Mouse (Mus musculus) liver, embryonic 15.5 days (tissue): Measurements from ENCODE around the gene Fgb. TPM values are rescaled to one million over a fixed set of nuclear protein-coding genes. Genes with fewer than 3 reads are reported as not detected.
A peak's percentile ranks its signal among the peaks of the same experiment; 100 is the strongest.

ENCODE experiments used
- ATAC-seq: fragments of 200-750 bp; cut with Nextera tagmentation; 2 replicates; pipeline ENCODE4 v1.8.0; 2017; ENCODE audit warnings: moderate number of reproducible peaks, mild to moderate bottlenecking, moderate library complexity; ENCODE audit not compliant: insufficient read depth
- H3K27ac ChIP-seq: fragments of 300-500 bp; sonication (generic); replicated peaks from 2 replicates; pipeline ENCODE4 v1.5.1; 2015; ENCODE audit warnings: mild to moderate bottlenecking, inconsistent platforms
- H3K27me3 ChIP-seq: fragments of 300-500 bp; sonication (generic); 2 replicates; pipeline ENCODE4 v1.6.1; 2015; ENCODE audit warnings: mild to moderate bottlenecking, inconsistent platforms
- H3K36me3 ChIP-seq: fragments of 300-500 bp; sonication (generic); replicated peaks from 2 replicates; pipeline ENCODE4 v1.6.1; 2015; ENCODE audit warnings: moderate library complexity, mild to moderate bottlenecking, inconsistent platforms
- H3K4me1 ChIP-seq: fragments of 300-500 bp; sonication (generic); replicated peaks from 2 replicates; pipeline ENCODE4 v1.6.1; 2015; ENCODE audit warnings: inconsistent platforms
- H3K4me2 ChIP-seq: fragments of 300-500 bp; sonication (generic); 2 replicates; pipeline ENCODE4 v1.6.1; 2015; ENCODE audit warnings: moderate library complexity, mild to moderate bottlenecking, inconsistent platforms
- H3K4me3 ChIP-seq: fragments of 300-500 bp; sonication (generic); replicated peaks from 2 replicates; pipeline ENCODE4 v1.5.1; 2015; ENCODE audit warnings: mild to moderate bottlenecking, inconsistent platforms
- H3K9ac ChIP-seq: fragments of 300-500 bp; sonication (generic); 2 replicates; pipeline ENCODE4 v1.6.1; 2015; ENCODE audit warnings: moderate library complexity, mild to moderate bottlenecking, inconsistent platforms
- H3K9me3 ChIP-seq: fragments of 300-500 bp; sonication (generic); replicated peaks from 2 replicates; pipeline ENCODE4 v1.6.1; 2016; ENCODE audit warnings: inconsistent platforms
- WGBS: fragments of 180-500 bp; shearing (Covaris S2); methylation state at CpG from one replicate; pipeline ENCODE4 v1.1.7; 2015; ENCODE audit warnings: mixed read lengths; ENCODE audit not compliant: insufficient replicate concordance; 5-methylcytosine and 5-hydroxymethylcytosine counted together
- polyA plus RNA-seq: library from polyadenylated mRNA; unstranded; fragments of >200 nt; fragmentation: Nextera tagmentation; extraction: Ambion mirVana; gene quantifications from 2 replicates; pipeline ENCODE4 v1.2.1, GENCODE M21; 2015

Fgb gene
- 533 and 675 TPM in 2 replicates for polyA plus RNA-seq

GRCm38 (mm10) chr3:83049680-83050079 lies at the start of gene Fgb:
Fgb (minus strand) TSS chr3:83049863.
- Histone ChIP-seq H3K9ac (no peak within 1 kb of the TSS), H3K27me3 (no peaks in the 10 kb centered on the region), H3K27ac (peak within 1 kb of the TSS; percentile 51; the same call in 1 of the 2 replicates), H3K4me1 (peaks cover 21% of the 10 kb centered on the region), H3K36me3 (no peaks in the 10 kb centered on the region), H3K4me2 (no peak within 1 kb of the TSS), H3K4me3 (peak within 1 kb of the TSS; percentile 42), H3K9me3 (no peaks in the 10 kb centered on the region)
- peak; percentile 40; the same call in 1 of the 2 replicates for ATAC-seq
- WGBS: 55% methylated on average over 8 of the region's 8 CpGs

GRCm38 (mm10) chr3:83099139-83099538 lies 49.5 kb upstream of the Fgb start:
- no peak overlapping the region for H3K4me3 ChIP-seq
- H3K4me2 ChIP-seq: no peak overlapping the region; the same call in 1 of the 2 replicates
- no peak for ATAC-seq
- H3K27ac ChIP-seq: no peak overlapping the region
- H3K9me3 ChIP-seq: no peaks in the 10 kb centered on the region
- 76% methylated on average over 1 of the region's 1 CpGs for WGBS
- no peaks in the 10 kb centered on the region for H3K4me1 ChIP-seq
- no peak overlapping the region for H3K9ac ChIP-seq
- no peaks in the 10 kb centered on the region for H3K27me3 ChIP-seq
- H3K36me3 ChIP-seq: no peaks in the 10 kb centered on the region

- peak overlapping the region; percentile 25 for H3K4me2 ChIP-seq
- WGBS: 31% methylated on average over 14 of the region's 14 CpGs
- no peaks in the 10 kb centered on the region for H3K27me3 ChIP-seq
- H3K27ac ChIP-seq: no peak overlapping the region
- H3K36me3 ChIP-seq: no peaks in the 10 kb centered on the region
- no peaks in the 10 kb centered on the region for H3K4me1 ChIP-seq
- H3K4me3 ChIP-seq: 0 out of 2 replicates have a peak overlapping the region, but pooled peaks have one; percentile 8
- no peaks in the 10 kb centered on the region for H3K9me3 ChIP-seq
- no peak for ATAC-seq
- no peak overlapping the region for H3K9ac ChIP-seq
Measured at GRCm38 (mm10) chr3:83098546-83099034, 48.9 kb upstream of the Fgb start.

GRCm38 (mm10) chr3:83097586-83097985 lies 47.9 kb upstream of the Fgb start:
- H3K27me3 ChIP-seq: no peaks in the 10 kb centered on the region
- whole genome bisulfite sequencing: 68% methylated on average over 6 of the region's 6 CpGs
- H3K4me2 ChIP-seq: no peak overlapping the region
- no peaks in the 10 kb centered on the region for H3K9me3 ChIP-seq
- H3K4me3 ChIP-seq: no peak overlapping the region
- no peak overlapping the region for H3K9ac ChIP-seq
- H3K36me3 ChIP-seq: no peaks in the 10 kb centered on the region
- no peak for ATAC-seq
- no peaks in the 10 kb centered on the region for H3K4me1 ChIP-seq
- H3K27ac ChIP-seq: no peak overlapping the region

GRCm38 (mm10) chr3:83080567-83081055 lies 30.9 kb upstream of the Fgb start:
- Histone ChIP-seq H3K4me3 (peak overlapping the region; percentile 26), H3K36me3 (no peaks in the 10 kb centered on the region), H3K27ac (no peak overlapping the region), H3K9me3 (no peaks in the 10 kb centered on the region), H3K4me1 (no peaks in the 10 kb centered on the region), H3K27me3 (no peaks in the 10 kb centered on the region), H3K9ac (no peak overlapping the region), H3K4me2 (peak overlapping the region; percentile 54)
- ATAC-seq: no peak; the same call in 1 of the 2 replicates
- WGBS: 2% methylated on average over 11 of the region's 11 CpGs

GRCm38 (mm10) chr3:83076563-83076962 lies 26.9 kb upstream of the Fgb start:
- Histone ChIP-seq H3K4me2 (no peak overlapping the region), H3K9me3 (no peaks in the 10 kb centered on the region), H3K9ac (no peak overlapping the region), H3K4me1 (no peaks in the 10 kb centered on the region), H3K27ac (no peak overlapping the region), H3K27me3 (no peaks in the 10 kb centered on the region), H3K36me3 (peaks cover 9% of the 10 kb centered on the region), H3K4me3 (no peak overlapping the region)
- 38% methylated on average over 3 of the region's 3 CpGs for WGBS
- ATAC-seq: no peak

GRCm38 (mm10) chr3:83070231-83070630 lies 20.6 kb upstream of the Fgb start:
- 75% methylated on average over 4 of the region's 4 CpGs for WGBS

GRCm38 (mm10) chr3:83068869-83069268 lies 19.2 kb upstream of the Fgb start:
- H3K36me3 ChIP-seq: peaks cover 75% of the 10 kb centered on the region
- WGBS: 90% methylated on average over 13 of the region's 13 CpGs

More at GRCm38 (mm10) chr3:83070231-83070630, 20.6 kb upstream of the Fgb start:
- ATAC-seq: no peak
- H3K9ac ChIP-seq: no peak overlapping the region
- no peaks in the 10 kb centered on the region for H3K9me3 ChIP-seq
- peaks cover 67% of the 10 kb centered on the region for H3K36me3 ChIP-seq
- no peaks in the 10 kb centered on the region for H3K4me1 ChIP-seq
- no peak overlapping the region for H3K27ac ChIP-seq
- H3K4me3 ChIP-seq: no peak overlapping the region
- H3K27me3 ChIP-seq: no peaks in the 10 kb centered on the region
- no peak overlapping the region for H3K4me2 ChIP-seq

GRCm38 (mm10) chr3:83067920-83068319 lies 18.3 kb upstream of the Fgb start:
- H3K27ac ChIP-seq: no peak overlapping the region
- H3K36me3 ChIP-seq: peaks cover 84% of the 10 kb centered on the region
- WGBS: 85% methylated on average over 9 of the region's 9 CpGs
- H3K9me3 ChIP-seq: no peaks in the 10 kb centered on the region
- no peaks in the 10 kb centered on the region for H3K4me1 ChIP-seq
- no peak for ATAC-seq
- no peak overlapping the region for H3K4me2 ChIP-seq
- no peak overlapping the region for H3K9ac ChIP-seq
- no peak overlapping the region for H3K4me3 ChIP-seq
- H3K27me3 ChIP-seq: no peaks in the 10 kb centered on the region

More at GRCm38 (mm10) chr3:83068869-83069268, 19.2 kb upstream of the Fgb start:
- no peak overlapping the region for H3K4me3 ChIP-seq
- no peaks in the 10 kb centered on the region for H3K4me1 ChIP-seq
- H3K4me2 ChIP-seq: no peak overlapping the region
- no peak overlapping the region for H3K27ac ChIP-seq
- H3K27me3 ChIP-seq: no peaks in the 10 kb centered on the region
- no peak overlapping the region for H3K9ac ChIP-seq
- no peak for ATAC-seq
- no peaks in the 10 kb centered on the region for H3K9me3 ChIP-seq

GRCm38 (mm10) chr3:83057046-83057445 lies 7.4 kb upstream of the Fgb start:
- no peak for ATAC-seq
- 87% methylated on average over 2 of the region's 2 CpGs for WGBS
- Histone ChIP-seq H3K4me3 (no peak overlapping the region), H3K9ac (no peak overlapping the region), H3K27ac (no peak overlapping the region), H3K4me2 (no peak overlapping the region), H3K9me3 (no peaks in the 10 kb centered on the region), H3K27me3 (no peaks in the 10 kb centered on the region), H3K4me1 (peaks cover 36% of the 10 kb centered on the region), H3K36me3 (peaks cover 51% of the 10 kb centered on the region)

GRCm38 (mm10) chr3:83055281-83056038 lies 5.8 kb upstream of the Fgb start, which contains the start of gene Plrg1:
Plrg1 (plus strand) TSS chr3:83055522.
- under 1% methylated on average over 61 of the region's 61 CpGs for WGBS
- peaks cover 35% of the 10 kb centered on the region for H3K36me3 ChIP-seq
- peak within 1 kb of the TSS; percentile 82 for H3K9ac ChIP-seq
- H3K27ac ChIP-seq: peak within 1 kb of the TSS; percentile 81
- H3K4me2 ChIP-seq: peak within 1 kb of the TSS; percentile 81
- peak within 1 kb of the TSS; percentile 92 for H3K4me3 ChIP-seq
- peak; percentile 96 for ATAC-seq
- H3K9me3 ChIP-seq: no peaks in the 10 kb centered on the region
- H3K4me1 ChIP-seq: peaks cover 36% of the 10 kb centered on the region
- H3K27me3 ChIP-seq: no peaks in the 10 kb centered on the region
